Mouse (Mus musculus) hindbrain, embryonic 15.5 days (tissue): ENCODE results near the gene Fkbp1a. TPM values are rescaled to one million over a fixed set of nuclear protein-coding genes. Genes with fewer than 3 reads are reported as not detected.

Experiments
- ATAC-seq: fragments of 200-750 bp; cut with Nextera tagmentation; 2 replicates; pipeline ENCODE4 v1.8.0; 2017; ENCODE audit warnings: low read depth, moderate number of reproducible peaks, moderate TSS enrichment; ENCODE audit not compliant: low FRiP score
- H3K27ac ChIP-seq: fragments of 300-500 bp; sonication (generic); replicated peaks from 2 replicates; pipeline ENCODE4 v1.5.1; 2015; ENCODE audit warnings: mild to moderate bottlenecking, inconsistent platforms
- H3K27me3 ChIP-seq: fragments of 300-500 bp; sonication (generic); 2 replicates; pipeline ENCODE4 v1.6.1; 2015; ENCODE audit warnings: control low read depth, inconsistent platforms
- H3K36me3 ChIP-seq: fragments of 300-500 bp; sonication (generic); 2 replicates; pipeline ENCODE4 v1.6.1; 2015; ENCODE audit warnings: control low read depth, inconsistent platforms
- H3K4me1 ChIP-seq: fragments of 300-500 bp; sonication (generic); replicated peaks from 2 replicates; pipeline ENCODE4 v1.6.1; 2015; ENCODE audit warnings: control low read depth, inconsistent platforms
- H3K4me2 ChIP-seq: fragments of 300-500 bp; sonication (generic); 2 replicates; pipeline ENCODE4 v1.6.1; 2015; ENCODE audit warnings: moderate library complexity, mild to moderate bottlenecking, inconsistent platforms
- H3K4me3 ChIP-seq: fragments of 300-500 bp; sonication (generic); 2 replicates; pipeline ENCODE4 v1.5.1; 2015; ENCODE audit warnings: mild to moderate bottlenecking, inconsistent platforms
- H3K9ac ChIP-seq: fragments of 300-500 bp; sonication (generic); 2 replicates; pipeline ENCODE4 v1.6.1; 2015; ENCODE audit warnings: inconsistent platforms
- H3K9me3 ChIP-seq: fragments of 300-500 bp; sonication (generic); 2 replicates; pipeline ENCODE4 v1.6.1; 2016; ENCODE audit warnings: control low read depth, inconsistent platforms
- WGBS: fragments of 180-500 bp; shearing (Covaris S2); methylation state at CpG from one replicate; pipeline ENCODE4 v1.1.7; 2015; 5-methylcytosine and 5-hydroxymethylcytosine counted together
- polyA plus RNA-seq: library from polyadenylated mRNA; unstranded; fragments of >200 nt; fragmentation: Nextera tagmentation; extraction: Ambion mirVana; gene quantifications from 2 replicates; pipeline ENCODE4 v1.2.1, GENCODE M21; 2015

Gene Fkbp1a
- polyA plus RNA-seq: 622 and 646 TPM in 2 replicates

DNA sequence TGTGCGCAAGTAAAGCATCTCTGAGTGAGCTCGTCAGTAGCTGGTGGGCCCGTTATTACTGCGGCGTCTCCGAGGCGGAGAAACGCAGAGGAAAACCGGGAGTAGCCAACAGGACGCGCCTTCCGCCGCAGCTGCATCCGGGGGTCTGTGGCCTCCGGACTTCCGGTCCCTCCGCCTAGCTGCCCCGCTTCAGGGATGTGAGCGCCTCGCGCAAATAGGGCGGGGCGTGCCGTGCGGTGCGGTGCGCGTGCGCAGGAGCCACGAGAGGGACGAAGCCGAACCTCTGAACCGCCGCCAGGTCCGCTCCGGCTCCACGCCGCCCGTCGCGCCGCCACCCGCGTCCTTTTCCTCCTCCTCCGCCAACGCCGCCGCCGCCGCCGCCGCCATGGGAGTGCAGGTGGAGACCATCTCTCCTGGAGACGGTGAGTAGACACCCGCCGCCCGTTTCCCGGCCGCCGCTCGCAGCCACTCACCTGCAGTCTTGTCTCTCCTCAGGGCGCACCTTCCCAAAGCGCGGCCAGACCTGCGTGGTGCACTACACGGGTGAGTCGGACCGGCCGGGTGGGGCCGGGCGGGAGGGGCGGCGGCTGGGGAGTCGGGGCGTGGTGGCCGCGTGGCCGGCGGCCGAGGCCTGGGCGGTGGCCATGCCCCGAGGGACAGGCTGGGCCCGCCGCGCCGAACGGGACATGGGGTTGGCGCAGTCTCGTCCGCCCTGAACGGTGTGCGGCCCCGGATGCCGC, at the start of gene Fkbp1a:
Gene Fkbp1a (plus strand): TSS at position 161 of the 740 bp plus-strand sequence.
- under 1% methylated on average over 92 of the region's 93 CpGs for WGBS

DNA sequence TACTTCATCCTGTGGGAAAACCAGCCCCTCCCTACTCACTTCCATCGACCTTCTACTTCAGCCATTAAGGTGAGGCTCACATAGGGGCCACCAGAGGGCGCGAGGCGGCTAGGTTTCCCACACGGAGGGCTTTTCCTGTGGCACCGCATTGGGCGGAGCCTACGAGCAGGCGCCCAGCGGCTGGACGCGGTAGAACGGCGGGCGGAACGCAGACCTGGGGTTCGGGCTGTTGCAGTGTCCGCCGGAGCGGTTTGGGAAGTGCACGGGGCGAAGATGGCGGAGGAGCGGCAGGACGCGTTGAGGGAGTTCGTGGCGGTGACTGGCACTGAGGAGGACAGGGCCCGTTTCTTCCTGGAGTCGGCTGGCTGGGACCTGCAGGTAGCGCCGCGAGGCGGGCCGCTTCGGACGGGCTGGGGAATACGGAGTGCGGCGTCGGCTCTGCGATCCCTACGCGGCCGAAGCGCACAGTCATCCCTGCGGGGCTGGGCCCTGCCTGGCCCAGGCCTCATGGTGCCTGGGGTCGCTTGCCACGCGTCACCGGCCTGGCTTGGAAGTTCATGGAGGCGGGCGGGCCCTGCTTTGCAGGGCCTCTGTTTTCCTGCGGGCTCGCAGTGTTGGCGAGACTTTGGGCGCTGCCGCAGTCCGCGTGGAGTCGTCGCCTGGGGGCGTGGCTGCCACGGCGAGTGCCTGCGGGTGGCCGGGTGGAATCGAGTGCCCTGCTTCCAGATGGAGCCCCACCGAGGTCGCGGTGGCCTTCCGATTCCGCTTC, 48.1 kb upstream of the Fkbp1a start, which contains the start of gene Nsfl1c:
Gene Nsfl1c (plus strand): TSS at position 148 of the 769 bp plus-strand sequence.
- Histone ChIP-seq H3K9ac (peak within 1 kb of the TSS; percentile 90), H3K9me3 (no peaks in the 10 kb centered on the region), H3K27me3 (no peaks in the 10 kb centered on the region), H3K27ac (peak within 1 kb of the TSS; percentile 80), H3K4me2 (peak within 1 kb of the TSS; percentile 85), H3K4me1 (peaks cover 26% of the 10 kb centered on the region), H3K4me3 (peak within 1 kb of the TSS; percentile 97), H3K36me3 (peaks cover 13% of the 10 kb centered on the region; the same call in 1 of the 2 replicates)
- ATAC-seq: peak; percentile 100
- WGBS: under 1% methylated on average over 64 of the region's 73 CpGs

More for the DNA sequence above, at the start of gene Fkbp1a:
- Histone ChIP-seq H3K4me1 (peaks cover 37% of the 10 kb centered on the region), H3K9me3 (no peaks in the 10 kb centered on the region), H3K27ac (peak within 1 kb of the TSS; percentile 90), H3K27me3 (no peaks in the 10 kb centered on the region), H3K36me3 (peaks cover 12% of the 10 kb centered on the region; the same call in 1 of the 2 replicates), H3K9ac (peak within 1 kb of the TSS; percentile 90), H3K4me3 (peak within 1 kb of the TSS; percentile 88), H3K4me2 (peak within 1 kb of the TSS; percentile 71)
- peak; percentile 97 for ATAC-seq

DNA sequence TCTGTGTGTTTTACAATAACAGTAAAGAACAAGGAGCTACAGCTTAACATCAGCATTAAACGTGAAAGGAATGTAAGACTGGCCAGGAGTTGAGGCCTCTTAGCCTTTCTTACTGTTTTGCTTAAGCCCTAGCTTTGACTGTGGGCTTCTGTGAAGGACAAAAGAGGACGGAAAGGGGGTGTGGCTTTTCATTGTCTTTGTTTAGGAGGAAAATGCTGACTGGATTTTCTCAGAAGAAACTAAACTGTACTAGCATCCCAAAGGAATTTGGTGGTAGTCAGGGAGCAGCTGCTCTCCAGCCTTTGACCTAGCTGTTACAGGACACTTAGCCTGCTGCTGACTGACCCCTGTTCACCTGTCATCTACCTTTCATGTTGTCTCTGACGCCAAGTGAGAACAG, 43.9 kb upstream of the Fkbp1a start:
- Histone ChIP-seq H3K36me3 (peaks cover 46% of the 10 kb centered on the region), H3K4me1 (peaks cover 26% of the 10 kb centered on the region), H3K4me3 (no peak overlapping the region), H3K27ac (no peak overlapping the region), H3K27me3 (no peaks in the 10 kb centered on the region), H3K4me2 (no peak overlapping the region), H3K9me3 (no peaks in the 10 kb centered on the region), H3K9ac (no peak overlapping the region)
- WGBS: 45% methylated on average over 3 of the region's 3 CpGs
- no peak for ATAC-seq

DNA sequence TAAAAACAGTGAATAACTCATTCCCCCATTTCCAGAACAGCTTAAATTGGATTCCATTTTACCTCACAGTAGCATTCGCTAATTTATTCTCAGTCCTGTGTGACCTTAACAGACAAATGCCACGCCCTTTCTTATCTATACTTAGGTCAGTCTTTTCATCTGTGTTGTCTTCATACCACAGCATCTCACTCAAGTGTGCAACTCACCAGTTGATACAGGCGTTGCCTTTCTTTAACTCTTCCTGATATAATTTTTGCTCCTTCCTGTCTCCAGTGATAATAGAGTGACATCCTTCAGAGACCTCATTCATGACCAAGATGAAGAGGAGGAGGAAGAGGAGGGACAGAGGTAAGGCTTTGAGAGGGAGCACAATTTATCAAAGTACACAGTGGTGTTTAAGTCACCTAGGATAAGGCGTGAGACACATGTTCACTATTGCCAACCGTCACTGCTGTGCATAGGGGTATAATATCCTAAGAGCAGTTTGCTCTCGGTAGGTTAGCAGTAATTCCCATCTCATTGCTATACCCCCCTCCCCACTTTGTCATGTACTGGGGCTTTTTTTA, 41.8 kb upstream of the Fkbp1a start:
- 96% methylated on average over 6 of the region's 6 CpGs for WGBS

DNA sequence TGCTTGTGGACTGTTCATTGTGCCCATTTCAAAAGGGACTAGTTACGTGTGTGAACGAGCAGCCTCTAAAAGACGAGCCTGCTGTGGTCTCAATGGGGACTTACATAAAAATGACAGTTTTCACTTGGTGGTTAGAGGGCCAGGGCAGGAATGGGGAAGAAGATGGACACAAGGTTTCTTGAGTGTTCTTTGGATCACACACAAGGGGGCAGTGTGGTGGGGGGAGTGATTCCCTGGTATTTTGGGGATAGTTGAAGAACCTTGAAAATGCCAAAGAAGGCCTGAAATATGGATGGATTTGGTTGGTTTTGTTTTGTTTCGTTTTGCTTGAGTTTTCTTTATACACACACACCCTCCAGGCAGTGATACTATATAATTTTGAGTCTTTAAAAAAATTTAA, 38.1 kb upstream of the Fkbp1a start:
- 78% methylated on average over 4 of the region's 4 CpGs for WGBS

More for the DNA sequence above, 41.8 kb upstream of the Fkbp1a start:
- H3K27me3 ChIP-seq: no peaks in the 10 kb centered on the region
- H3K4me1 ChIP-seq: peaks cover 16% of the 10 kb centered on the region
- no peak overlapping the region for H3K27ac ChIP-seq
- no peak overlapping the region for H3K9ac ChIP-seq
- H3K36me3 ChIP-seq: peaks cover 65% of the 10 kb centered on the region
- no peaks in the 10 kb centered on the region for H3K9me3 ChIP-seq
- no peak overlapping the region for H3K4me3 ChIP-seq
- no peak for ATAC-seq
- H3K4me2 ChIP-seq: no peak overlapping the region

DNA sequence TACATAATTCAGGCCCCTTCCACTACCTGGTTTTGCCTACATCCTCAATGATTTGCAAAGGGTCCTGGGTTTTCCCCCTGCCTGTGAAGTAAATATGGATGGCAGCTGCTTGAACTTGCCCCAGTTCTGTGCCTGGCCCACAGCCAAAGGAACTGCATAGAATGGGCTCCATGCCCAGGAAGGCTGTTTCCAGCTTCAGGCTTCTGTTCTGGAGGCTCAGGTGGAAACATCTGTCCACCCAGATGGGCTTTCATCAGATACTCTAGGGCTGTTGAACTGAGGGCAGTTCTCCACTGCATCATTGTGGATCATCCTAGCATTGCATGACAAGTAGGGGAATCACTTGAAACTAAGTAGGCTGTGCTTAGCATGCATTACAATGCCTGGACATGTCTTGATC, 30.1 kb upstream of the Fkbp1a start:
- Histone ChIP-seq H3K9me3 (no peaks in the 10 kb centered on the region), H3K36me3 (peaks cover 73% of the 10 kb centered on the region), H3K27me3 (no peaks in the 10 kb centered on the region), H3K4me3 (no peak overlapping the region), H3K9ac (no peak overlapping the region), H3K4me1 (no peaks in the 10 kb centered on the region), H3K27ac (no peak overlapping the region), H3K4me2 (no peak overlapping the region)
- ATAC-seq: peak; percentile 46; the same call in 1 of the 2 replicates

More for the DNA sequence above, 38.1 kb upstream of the Fkbp1a start:
- no peak overlapping the region for H3K4me2 ChIP-seq
- no peak for ATAC-seq
- H3K27ac ChIP-seq: no peak overlapping the region
- H3K9me3 ChIP-seq: no peaks in the 10 kb centered on the region
- no peaks in the 10 kb centered on the region for H3K4me1 ChIP-seq
- H3K4me3 ChIP-seq: no peak overlapping the region
- no peak overlapping the region for H3K9ac ChIP-seq
- peaks cover 82% of the 10 kb centered on the region for H3K36me3 ChIP-seq
- H3K27me3 ChIP-seq: no peaks in the 10 kb centered on the region

DNA sequence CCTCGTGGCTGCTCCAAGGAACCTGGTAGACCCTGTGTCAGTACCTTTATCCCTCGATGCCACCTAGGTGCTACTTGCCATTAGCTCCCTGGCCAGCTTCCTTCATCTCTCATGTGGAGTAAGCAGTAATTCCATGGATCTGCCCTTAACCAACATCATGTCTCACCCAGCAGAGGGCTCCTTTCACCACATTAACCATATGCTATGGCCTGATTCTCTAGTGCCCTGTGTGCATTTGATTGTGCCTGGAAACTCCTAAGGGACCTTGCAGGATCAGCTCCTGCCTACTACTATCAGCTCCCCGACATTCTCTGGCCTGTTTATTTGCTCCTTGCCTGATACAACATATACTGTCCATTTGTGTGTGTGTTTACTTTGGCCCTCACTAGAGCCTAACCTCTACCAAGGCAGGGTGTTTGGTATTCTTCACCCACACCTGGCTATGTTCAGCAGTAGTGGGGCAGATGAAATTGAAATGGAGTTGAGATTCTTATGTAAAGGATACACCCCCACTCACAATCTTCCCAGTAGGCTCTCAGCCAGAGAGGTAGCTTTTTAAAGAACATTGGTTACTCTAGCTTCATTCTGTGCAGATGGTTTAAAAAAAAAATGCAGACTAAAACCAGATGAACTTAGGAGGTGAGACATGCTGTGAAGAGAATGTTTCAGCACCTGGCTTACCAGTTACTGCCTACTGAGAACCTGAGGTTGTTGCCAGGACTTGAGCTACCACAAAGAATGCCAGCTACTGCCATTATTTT, 28.6 kb upstream of the Fkbp1a start:
- 80% methylated on average over 3 of the region's 3 CpGs for WGBS
- no peaks in the 10 kb centered on the region for H3K4me1 ChIP-seq
- no peak overlapping the region for H3K27ac ChIP-seq
- H3K4me3 ChIP-seq: no peak overlapping the region
- peaks cover 64% of the 10 kb centered on the region for H3K36me3 ChIP-seq
- no peaks in the 10 kb centered on the region for H3K27me3 ChIP-seq
- no peak overlapping the region for H3K4me2 ChIP-seq
- H3K9me3 ChIP-seq: no peaks in the 10 kb centered on the region
- no peak overlapping the region for H3K9ac ChIP-seq
- no peak for ATAC-seq

DNA sequence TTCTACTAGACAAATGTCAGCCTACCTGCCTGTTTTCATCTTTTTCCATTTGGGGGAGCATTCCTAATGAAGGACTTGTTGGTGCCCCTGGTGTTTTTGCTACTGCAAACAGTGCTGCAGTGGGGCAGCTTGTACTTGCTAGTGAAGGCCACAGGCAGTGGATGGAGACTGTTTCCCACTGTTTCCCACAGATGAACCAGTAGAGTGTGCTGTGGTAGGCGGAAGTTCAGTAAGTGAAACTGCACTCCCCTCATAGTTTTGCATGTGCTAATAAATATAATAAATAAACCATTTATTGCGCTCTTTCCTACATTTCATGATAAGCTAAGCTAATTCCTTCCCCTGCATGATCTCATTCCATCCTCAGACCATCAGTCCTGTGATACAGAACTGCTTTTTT, 23.3 kb upstream of the Fkbp1a start:
- Histone ChIP-seq H3K4me1 (no peaks in the 10 kb centered on the region), H3K36me3 (peaks cover 46% of the 10 kb centered on the region), H3K27me3 (no peaks in the 10 kb centered on the region), H3K4me2 (no peak overlapping the region), H3K9ac (no peak overlapping the region), H3K4me3 (no peak overlapping the region), H3K9me3 (no peaks in the 10 kb centered on the region), H3K27ac (no peak overlapping the region)
- no peak for ATAC-seq
- WGBS: 93% methylated on average over 2 of the region's 2 CpGs

DNA sequence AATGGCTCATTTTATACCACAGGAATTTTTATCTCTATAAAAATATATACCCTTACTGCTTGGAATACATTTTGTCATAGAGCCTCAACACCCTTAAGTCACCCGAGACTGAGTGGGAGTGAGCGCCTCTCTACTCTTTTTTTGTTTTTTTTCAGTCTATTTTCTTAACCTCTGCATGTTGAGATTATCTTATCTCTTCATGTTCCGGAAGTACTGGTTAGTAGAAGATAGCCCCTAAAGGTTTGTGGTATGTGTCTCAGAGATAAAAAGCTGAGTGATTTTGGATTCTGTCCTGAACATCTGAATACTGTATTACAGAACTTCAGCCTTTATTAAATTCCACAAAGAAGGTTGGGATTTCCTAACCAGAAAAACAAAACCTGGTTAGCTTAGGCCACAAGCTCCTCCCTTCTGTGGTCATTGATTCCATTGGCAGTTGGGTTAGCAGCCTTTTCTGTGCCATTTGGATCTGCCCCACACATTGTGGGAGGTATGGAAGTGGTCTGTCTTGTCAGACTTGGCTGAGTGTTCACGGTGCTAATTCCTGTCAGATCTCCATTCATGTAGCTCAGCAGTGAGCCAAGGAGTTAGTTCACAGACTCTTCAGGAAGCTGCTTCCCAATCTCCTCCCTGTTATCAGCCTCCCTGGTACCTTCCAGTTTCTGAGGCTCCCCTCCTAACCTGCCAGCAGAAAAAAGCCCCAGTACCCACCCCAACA, 17.8 kb upstream of the Fkbp1a start:
- no peaks in the 10 kb centered on the region for H3K9me3 ChIP-seq
- WGBS: 71% methylated on average over 4 of the region's 4 CpGs
- no peak overlapping the region for H3K4me3 ChIP-seq
- H3K4me2 ChIP-seq: no peak overlapping the region
- no peak overlapping the region for H3K9ac ChIP-seq
- H3K27ac ChIP-seq: no peak overlapping the region
- no peaks in the 10 kb centered on the region for H3K27me3 ChIP-seq
- no peaks in the 10 kb centered on the region for H3K4me1 ChIP-seq
- peaks cover 20% of the 10 kb centered on the region for H3K36me3 ChIP-seq
- no peak for ATAC-seq

DNA sequence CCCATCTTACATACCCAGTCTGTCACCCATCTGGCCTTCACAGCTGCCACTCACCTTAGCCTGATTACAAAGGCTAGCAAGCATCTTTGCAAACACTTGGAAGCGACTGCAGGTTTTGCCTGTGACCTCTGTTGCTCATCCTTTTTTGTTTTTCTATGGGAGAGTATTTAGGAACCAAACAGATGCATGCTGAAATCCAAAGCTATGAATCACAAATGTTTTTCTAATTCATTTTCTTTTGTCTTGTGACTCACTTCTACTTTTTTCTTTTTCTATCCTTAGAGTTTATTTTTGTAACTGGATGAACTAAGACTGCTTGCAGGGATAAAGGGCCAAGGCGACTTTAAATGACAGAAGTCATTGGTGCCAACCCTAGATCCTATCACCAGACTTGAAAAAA, 16.8 kb upstream of the Fkbp1a start:
- H3K27ac ChIP-seq: no peak overlapping the region
- no peaks in the 10 kb centered on the region for H3K27me3 ChIP-seq
- 76% methylated on average over 2 of the region's 2 CpGs for WGBS
- H3K4me1 ChIP-seq: no peaks in the 10 kb centered on the region
- H3K36me3 ChIP-seq: peaks cover 13% of the 10 kb centered on the region
- ATAC-seq: no peak
- H3K4me2 ChIP-seq: no peak overlapping the region
- no peak overlapping the region for H3K4me3 ChIP-seq
- no peaks in the 10 kb centered on the region for H3K9me3 ChIP-seq
- no peak overlapping the region for H3K9ac ChIP-seq

DNA sequence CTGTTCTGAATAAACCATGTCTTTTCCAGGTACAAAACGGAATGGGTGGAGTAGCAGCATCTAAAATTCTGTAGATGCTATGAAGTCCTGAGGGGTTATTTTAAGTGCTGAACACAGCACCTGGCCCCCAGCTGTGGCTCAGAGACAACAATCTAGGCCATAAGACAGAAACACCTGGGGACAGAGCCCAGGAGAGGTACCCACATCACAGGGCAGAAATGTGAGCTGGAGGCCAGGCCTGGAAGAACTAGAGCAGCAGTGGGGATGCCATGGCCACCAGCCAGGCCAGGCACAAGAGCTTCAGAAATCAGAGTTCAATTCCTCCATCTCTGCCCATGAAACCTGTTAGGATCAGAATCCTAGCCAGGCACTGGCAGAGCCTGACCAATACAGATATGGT, 14.2 kb upstream of the Fkbp1a start:
- Histone ChIP-seq H3K4me3 (no peak overlapping the region), H3K9ac (no peak overlapping the region), H3K36me3 (no peaks in the 10 kb centered on the region), H3K27me3 (no peaks in the 10 kb centered on the region), H3K9me3 (no peaks in the 10 kb centered on the region), H3K27ac (no peak overlapping the region), H3K4me2 (no peak overlapping the region), H3K4me1 (no peaks in the 10 kb centered on the region)
- ATAC-seq: no peak
- WGBS: 83% methylated on average over 1 of the region's 1 CpGs
